Mouse (Mus musculus) MEL (cell line): Measurements from ENCODE around the gene Fam72a.

Source experiments
- BHLHE40 ChIP-seq: IDR thresholded peaks from 2 replicates; pipeline ENCODE4 v1.6.1; 2012; ENCODE audit warnings: low read depth, mild to moderate bottlenecking, inconsistent platforms, low read length, improper control_type of control experiment, borderline replicate concordance
- CTCF ChIP-seq, 3 experiments: IDR thresholded peaks in 2 of 3; conservative IDR thresholded peaks in 1 of 3; 2 replicates each; pipeline ENCODE4 v1.5.1; 2011 to 2012; ENCODE audit warnings: low read length in 3 of 3, low read depth in 2 of 3, mild to moderate bottlenecking in 2 of 3, improper control_type of control experiment in 1 of 3, inconsistent platforms in 1 of 3, mixed read lengths in 1 of 3, moderate library complexity in 1 of 3; ENCODE audit not compliant: control insufficient read depth in 1 of 3, insufficient read depth in 1 of 3, poor library complexity in 1 of 3, severe bottlenecking in 1 of 3
- E2F4 ChIP-seq: IDR thresholded peaks from 2 replicates; pipeline ENCODE4 v1.6.1; 2011; ENCODE audit warnings: low read depth, low read length, improper control_type of control experiment, borderline replicate concordance
- ELF1 ChIP-seq: IDR thresholded peaks from 2 replicates; pipeline ENCODE4 v1.6.1; 2014; ENCODE audit warnings: low read depth, mild to moderate bottlenecking, inconsistent platforms, low read length, improper control_type of control experiment, moderate library complexity
- EP300 ChIP-seq, 2 experiments: IDR thresholded peaks; 2 replicates each; pipeline ENCODE4 v1.6.1; 2011; ENCODE audit warnings: improper control_type of control experiment in 2 of 2, low read length in 2 of 2, low read depth in 1 of 2, mild to moderate bottlenecking in 1 of 2
- MAX ChIP-seq: IDR thresholded peaks from 2 replicates; pipeline ENCODE4 v1.6.1; 2011; ENCODE audit warnings: low read length, improper control_type of control experiment
- NRF1 ChIP-seq: IDR thresholded peaks from 2 replicates; pipeline ENCODE4 v1.6.1; 2014; ENCODE audit warnings: low read depth, mild to moderate bottlenecking, inconsistent platforms, low read length, improper control_type of control experiment, moderate library complexity; ENCODE audit not compliant: poor library complexity, insufficient read depth, severe bottlenecking
- POLR2A ChIP-seq, 2 experiments: IDR thresholded peaks; 2 replicates each; pipeline ENCODE4 v1.6.1; 2011 to 2012; ENCODE audit warnings: low read length in 2 of 2, mild to moderate bottlenecking in 2 of 2, control low read depth in 1 of 2, improper control_type of control experiment in 1 of 2, low read depth in 1 of 2, moderate library complexity in 1 of 2; ENCODE audit not compliant: control insufficient read depth in 1 of 2, insufficient read depth in 1 of 2, poor library complexity in 1 of 2
- USF1 ChIP-seq: IDR thresholded peaks from 2 replicates; pipeline ENCODE4 v1.6.1; 2014; ENCODE audit warnings: low read depth, mild to moderate bottlenecking, inconsistent platforms, low read length, improper control_type of control experiment, moderate library complexity

GRCm38 (mm10) chr1:131555042-131555812 is 27.5 kb downstream of the Fam72a start:
- TF ChIP-seq CTCF (IDR thresholded peaks at IDR 0.05 in 2 of 3, conservative IDR thresholded peaks at IDR 0.05 in 1 of 3; ENCODE audit: control insufficient read depth in 1 of 3, insufficient read depth in 1 of 3, low read depth in 2 of 3, low read length in 3 of 3, poor library complexity in 1 of 3, severe bottlenecking in 1 of 3) (peak; percentile 78 to 95 (median 83)), ELF1 (peak; percentile 35; the same call in 1 of the 2 replicates), USF1 (no peak), EP300 (IDR thresholded peaks at IDR 0.05; ENCODE audit: low read depth in 1 of 2, low read length in 2 of 2) (no peak), MAX (no peak), E2F4 (no peak), NRF1 (peak; percentile 54; the same call in 1 of the 2 replicates), POLR2A (IDR thresholded peaks at IDR 0.05; ENCODE audit: control insufficient read depth in 1 of 2, insufficient read depth in 1 of 2, low read depth in 1 of 2, low read length in 2 of 2, poor library complexity in 1 of 2) (0 out of 4 replicates have a peak, but pooled peaks of 1 of the 2 experiments have one; percentile 30), BHLHE40 (no peak)
